Mouse (Mus musculus) stomach, embryonic 14.5 days (tissue): ENCODE measurements around the gene Gpr31b. TPM values are rescaled to one million over a fixed set of nuclear protein-coding genes. Genes with fewer than 3 reads are reported as not detected.
A peak's percentile ranks its signal among the peaks of the same experiment; 100 is the strongest.
"Not testable (repeated sequence)": the region's sequence is repeated elsewhere in the genome, so short reads cannot be mapped to it uniquely, and the experiment has no call there.

ENCODE experiments used
- ATAC-seq: fragments of 200-750 bp; cut with Nextera tagmentation; 2 replicates; pipeline ENCODE4 v1.8.0; 2017; ENCODE audit warnings: low read depth, moderate TSS enrichment; ENCODE audit not compliant: insufficient number of reproducible peaks, insufficient read depth, low FRiP score
- H3K27ac ChIP-seq: fragments of 300-500 bp; sonication (generic); 2 replicates; pipeline ENCODE4 v1.5.1; 2014; ENCODE audit warnings: mild to moderate bottlenecking, low read length, moderate library complexity, mixed read lengths
- H3K27me3 ChIP-seq: fragments of 300-500 bp; sonication (generic); 2 replicates; pipeline ENCODE4 v1.6.1; 2014; ENCODE audit warnings: low read length, control low read depth, mixed read lengths; ENCODE audit not compliant: control insufficient read depth, insufficient read depth
- H3K36me3 ChIP-seq: fragments of 300-500 bp; sonication (generic); 2 replicates; pipeline ENCODE4 v1.6.1; 2014; ENCODE audit warnings: mild to moderate bottlenecking, control low read depth, low read length, moderate library complexity, mixed read lengths; ENCODE audit not compliant: control insufficient read depth, insufficient read depth
- H3K4me1 ChIP-seq: fragments of 300-500 bp; sonication (generic); 2 replicates; pipeline ENCODE4 v1.6.1; 2014; ENCODE audit warnings: low read length, control low read depth, mixed read lengths; ENCODE audit not compliant: control insufficient read depth, insufficient read depth
- H3K4me2 ChIP-seq: fragments of 300-500 bp; sonication (generic); replicated peaks from 2 replicates; pipeline ENCODE4 v1.6.1; 2014; ENCODE audit warnings: low read depth, low read length, control low read depth
- H3K4me3 ChIP-seq: fragments of 300-500 bp; sonication (generic); 2 replicates; pipeline ENCODE4 v1.5.1; 2014; ENCODE audit warnings: low read depth, low read length, control low read depth
- H3K9ac ChIP-seq: fragments of 300-500 bp; sonication (generic); replicated peaks from 2 replicates; pipeline ENCODE4 v1.6.1; 2014; ENCODE audit warnings: low read depth, mild to moderate bottlenecking, control low read depth, low read length, moderate library complexity, mixed read lengths
- H3K9me3 ChIP-seq: fragments of 300-500 bp; sonication (generic); 2 replicates; pipeline ENCODE4 v1.6.1; 2016; ENCODE audit warnings: low read depth, low read length, control low read depth; ENCODE audit not compliant: control insufficient read depth
- WGBS: fragments of 180-500 bp; shearing (Covaris S2); extraction: QIAGEN DNeasy Blood & Tissue Kit; methylation state at CpG from one replicate; pipeline ENCODE4 v1.1.7; 2014; 5-methylcytosine and 5-hydroxymethylcytosine counted together
- polyA plus RNA-seq: library from polyadenylated mRNA; unstranded; fragments of >200 nt; fragmentation: Nextera tagmentation; extraction: Ambion mirVana; gene quantifications from 2 replicates; pipeline ENCODE4 v1.2.1, GENCODE M21; 2014

Gpr31b gene
- polyA plus RNA-seq, 1 experiment from 2014 or later = 0.20 TPM

GRCm38 (mm10) chr17:13043846-13044673 lies 8.0 kb downstream of the Gpr31b start:
- not testable (repeated sequence) for H3K9me3 ChIP-seq, H3K27ac ChIP-seq, H3K4me3 ChIP-seq, H3K4me1 ChIP-seq, H3K4me2 ChIP-seq, H3K27me3 ChIP-seq, H3K36me3 ChIP-seq, H3K9ac ChIP-seq
- 19% methylated on average over 4 of the region's 4 CpGs for WGBS
- ATAC-seq = peak; percentile 74; the same call in 1 of the 2 replicates

GRCm38 (mm10) chr17:13036627-13037192 lies 15.4 kb downstream of the Gpr31b start:
- H3K9ac ChIP-seq, ATAC-seq, H3K27me3 ChIP-seq, H3K9me3 ChIP-seq, H3K4me3 ChIP-seq, H3K4me2 ChIP-seq, H3K27ac ChIP-seq, H3K36me3 ChIP-seq, H3K4me1 ChIP-seq: not testable (repeated sequence)
- WGBS = 76% methylated on average over 2 of the region's 12 CpGs

GRCm38 (mm10) chr17:13013316-13013715 lies 38.8 kb downstream of the Gpr31b start:
- no peaks in the 10 kb centered on the region for H3K27me3 ChIP-seq
- H3K27ac ChIP-seq = no peak overlapping the region
- ATAC-seq = no peak
- H3K9me3 ChIP-seq = no peaks in the 10 kb centered on the region
- H3K9ac ChIP-seq = no peak overlapping the region
- peaks cover 28% of the 10 kb centered on the region for H3K36me3 ChIP-seq
- no peak overlapping the region for H3K4me3 ChIP-seq
- 0 out of 2 replicates have a peak, but pooled peaks cover 5% of the 10 kb centered on the region for H3K4me1 ChIP-seq
- H3K4me2 ChIP-seq = no peak overlapping the region
- 89% methylated on average over 3 of the region's 3 CpGs for WGBS

- H3K27me3 ChIP-seq = no peaks in the 10 kb centered on the region
- H3K4me2 ChIP-seq = no peak overlapping the region
- H3K36me3 ChIP-seq = peaks cover 17% of the 10 kb centered on the region; the same call in 1 of the 2 replicates
- no peak for ATAC-seq
- no peak overlapping the region for H3K9ac ChIP-seq
- H3K27ac ChIP-seq = no peak overlapping the region
- 0 out of 2 replicates have a peak, but pooled peaks cover 7% of the 10 kb centered on the region for H3K4me1 ChIP-seq
- H3K9me3 ChIP-seq = no peaks in the 10 kb centered on the region
- no peak overlapping the region for H3K4me3 ChIP-seq
- 26% methylated on average over 3 of the region's 3 CpGs for WGBS
Measured at GRCm38 (mm10) chr17:13009887-13010286, 42.2 kb downstream of the Gpr31b start.

- 6% methylated on average over 10 of the region's 10 CpGs for WGBS
- peak overlapping the region; percentile 83 for H3K27ac ChIP-seq
- H3K4me1 ChIP-seq = 0 out of 2 replicates have a peak, but pooled peaks cover 7% of the 10 kb centered on the region
- H3K4me2 ChIP-seq = peak overlapping the region; percentile 81
- ATAC-seq = no peak
- H3K9me3 ChIP-seq = no peaks in the 10 kb centered on the region
- H3K9ac ChIP-seq = peak overlapping the region; percentile 58
- H3K36me3 ChIP-seq = peaks cover 11% of the 10 kb centered on the region; the same call in 1 of the 2 replicates
- H3K27me3 ChIP-seq = no peaks in the 10 kb centered on the region
- peak overlapping the region; percentile 89 for H3K4me3 ChIP-seq
Measured at GRCm38 (mm10) chr17:13008528-13008927, 43.6 kb downstream of the Gpr31b start.

GRCm38 (mm10) chr17:13007730-13008425 lies 44.2 kb downstream of the Gpr31b start:
- no peaks in the 10 kb centered on the region for H3K27me3 ChIP-seq
- H3K36me3 ChIP-seq = peaks cover 4% of the 10 kb centered on the region; the same call in 1 of the 2 replicates
- peak overlapping the region; percentile 83 for H3K27ac ChIP-seq
- no peaks in the 10 kb centered on the region for H3K9me3 ChIP-seq
- H3K9ac ChIP-seq = peak overlapping the region; percentile 58
- WGBS = under 1% methylated on average over 73 of the region's 76 CpGs
- peak overlapping the region; percentile 81 for H3K4me2 ChIP-seq
- peak; percentile 98 for ATAC-seq
- H3K4me1 ChIP-seq = 0 out of 2 replicates have a peak, but pooled peaks cover 7% of the 10 kb centered on the region
- H3K4me3 ChIP-seq = peak overlapping the region; percentile 89

GRCm38 (mm10) chr17:13006984-13007383 lies 45.1 kb downstream of the Gpr31b start:
- Histone ChIP-seq H3K9ac (0 out of 2 replicates have a peak overlapping the region, but pooled peaks have one; percentile 6), H3K4me1 (0 out of 2 replicates have a peak, but pooled peaks cover 7% of the 10 kb centered on the region), H3K27me3 (no peaks in the 10 kb centered on the region), H3K4me3 (peak overlapping the region; percentile 89; the same call in 1 of the 2 replicates), H3K4me2 (peak overlapping the region; percentile 81), H3K36me3 (peaks cover under 1% of the 10 kb centered on the region; the same call in 1 of the 2 replicates), H3K27ac (no peak overlapping the region; the same call in 1 of the 2 replicates), H3K9me3 (no peaks in the 10 kb centered on the region)
- ATAC-seq = no peak
- WGBS = 42% methylated on average over 5 of the region's 5 CpGs

- H3K4me1 ChIP-seq, H3K36me3 ChIP-seq, H3K9me3 ChIP-seq, H3K27me3 ChIP-seq, ATAC-seq: not testable (repeated sequence)
- peak within 1 kb of the TSS; percentile 83; the same call in 1 of the 2 replicates for H3K27ac ChIP-seq
- peak within 1 kb of the TSS; percentile 81 for H3K4me2 ChIP-seq
- 93% methylated on average over 2 of the region's 2 CpGs for WGBS
- peak within 1 kb of the TSS; percentile 89 for H3K4me3 ChIP-seq
- 0 out of 2 replicates have a peak within 1 kb of the TSS, but pooled peaks have one; percentile 6 for H3K9ac ChIP-seq
Measured at GRCm38 (mm10) chr17:13006546-13006945, 45.5 kb downstream of the Gpr31b start, which contains the start of gene Sod2. Sod2 (plus strand) TSS chr17:13006846.
